Mouse (Mus musculus): ENCODE results near the gene Zpr1. TPM values are rescaled to one million over a fixed set of nuclear protein-coding genes. Genes with fewer than 3 reads are reported as not detected.
A peak's percentile ranks its signal among the peaks of the same experiment; 100 is the strongest.

Gene Zpr1
- polyA plus RNA-seq, 1 experiment: 19.4 TPM

- Histone ChIP-seq H3K27ac (ENCODE audit: insufficient read depth, low read length) (no peak overlapping the region), H3K4me1 (ENCODE audit: control insufficient read depth, insufficient read depth, insufficient read length) (no peaks in the 10 kb centered on the region), H3K4me3 (ENCODE audit: extremely low read depth, insufficient read depth, insufficient read length) (no peak overlapping the region), H3K36me3 (ENCODE audit: control insufficient read depth, insufficient read depth, low read length) (no peaks in the 10 kb centered on the region), H3K27me3 (ENCODE audit: control insufficient read depth, insufficient read depth, low read length) (peaks cover 3% of the 10 kb centered on the region; the same call in 1 of the 2 replicates)
- WGBS: 80% methylated on average over 25 of the region's 25 CpGs
- DNase-seq (ENCODE audit: low read depth in 1 of 2, low spot score in 2 of 2): no peak
- TF ChIP-seq POLR2A (IDR thresholded peaks at IDR 0.05; ENCODE audit: low read depth, low read length): no peak
- no peak for TF ChIP-seq CTCF (IDR thresholded peaks at IDR 0.05; ENCODE audit: extremely low read depth, insufficient read depth, insufficient read length, insufficient replicate concordance)
Measured at GRCm38 (mm10) chr9:46327706-46328571, 55.1 kb downstream of the Zpr1 start.

DNA sequence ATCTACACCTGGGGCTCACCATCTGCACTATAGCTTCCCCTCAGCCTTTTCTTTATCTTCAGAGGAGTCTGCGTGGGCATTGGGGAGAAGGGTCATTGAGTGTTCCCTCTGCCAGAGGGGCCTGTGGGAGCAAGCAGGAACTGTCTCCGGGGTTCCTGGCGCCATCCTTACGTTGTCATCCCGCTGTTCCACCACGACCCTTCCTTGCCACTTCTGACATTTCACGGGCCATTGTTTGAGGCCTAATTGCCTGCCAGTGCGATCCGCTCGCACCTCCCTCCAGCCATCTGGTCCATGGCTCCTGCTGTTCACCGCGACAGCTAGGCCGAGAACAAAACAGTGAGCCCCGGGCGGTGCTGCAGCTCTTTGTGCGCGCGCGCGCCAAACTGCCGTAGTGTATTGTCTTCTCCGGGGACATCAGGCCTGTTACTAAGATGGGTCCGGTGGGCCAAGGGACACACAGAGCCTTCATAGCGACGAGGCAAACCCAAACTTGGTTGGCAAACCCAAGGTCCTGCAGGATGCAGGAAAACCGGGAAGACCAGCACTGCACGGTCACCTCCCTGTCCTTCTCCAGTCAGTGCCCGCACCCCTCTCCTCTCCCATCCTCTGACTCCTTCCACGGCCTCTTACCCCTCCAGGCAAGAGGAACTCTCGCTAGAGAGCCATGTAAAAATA is 55.8 kb downstream of the Zpr1 start:
- DNase-seq (ENCODE audit: low read depth in 1 of 2, low spot score in 2 of 2): no peak
- Histone ChIP-seq H3K36me3 (ENCODE audit: control insufficient read depth, insufficient read depth, low read length) (no peaks in the 10 kb centered on the region), H3K27ac (ENCODE audit: insufficient read depth, low read length) (no peak overlapping the region), H3K4me1 (ENCODE audit: control insufficient read depth, insufficient read depth, insufficient read length) (no peaks in the 10 kb centered on the region), H3K4me3 (ENCODE audit: extremely low read depth, insufficient read depth, insufficient read length) (peak overlapping the region; percentile 6; the same call in 1 of the 2 replicates), H3K27me3 (ENCODE audit: control insufficient read depth, insufficient read depth, low read length) (peaks cover 3% of the 10 kb centered on the region; the same call in 1 of the 2 replicates)
- 20% methylated on average over 30 of the region's 30 CpGs for WGBS
- TF ChIP-seq POLR2A (IDR thresholded peaks at IDR 0.05; ENCODE audit: low read depth, low read length): no peak
- no peak for TF ChIP-seq CTCF (IDR thresholded peaks at IDR 0.05; ENCODE audit: extremely low read depth, insufficient read depth, insufficient read length, insufficient replicate concordance)

- WGBS: 10% methylated on average over 19 of the region's 19 CpGs
- H3K27me3 ChIP-seq (ENCODE audit: control insufficient read depth, insufficient read depth, low read length): peaks cover 3% of the 10 kb centered on the region; the same call in 1 of the 2 replicates
- peak overlapping the region; percentile 6; the same call in 1 of the 2 replicates for H3K4me3 ChIP-seq (ENCODE audit: extremely low read depth, insufficient read depth, insufficient read length)
- H3K36me3 ChIP-seq (ENCODE audit: control insufficient read depth, insufficient read depth, low read length): no peaks in the 10 kb centered on the region
- H3K27ac ChIP-seq (ENCODE audit: insufficient read depth, low read length): no peak overlapping the region
- TF ChIP-seq CTCF (IDR thresholded peaks at IDR 0.05; ENCODE audit: extremely low read depth, insufficient read depth, insufficient read length, insufficient replicate concordance): no peak
- no peak for TF ChIP-seq POLR2A (IDR thresholded peaks at IDR 0.05; ENCODE audit: low read depth, low read length)
- DNase-seq (ENCODE audit: low read depth in 1 of 2, low spot score in 2 of 2): no peak
- H3K4me1 ChIP-seq (ENCODE audit: control insufficient read depth, insufficient read depth, insufficient read length): no peaks in the 10 kb centered on the region
Measured at GRCm38 (mm10) chr9:46329250-46329648, 56.4 kb downstream of the Zpr1 start.

GRCm38 (mm10) chr9:46329801-46330585 is 57.1 kb downstream of the Zpr1 start:
- no peak for DNase-seq (ENCODE audit: low read depth in 1 of 2, low spot score in 2 of 2)
- TF ChIP-seq POLR2A (IDR thresholded peaks at IDR 0.05; ENCODE audit: low read depth, low read length) (no peak), CTCF (IDR thresholded peaks at IDR 0.05; ENCODE audit: extremely low read depth, insufficient read depth, insufficient read length, insufficient replicate concordance) (no peak)
- 49% methylated on average over 24 of the region's 24 CpGs for WGBS

DNA sequence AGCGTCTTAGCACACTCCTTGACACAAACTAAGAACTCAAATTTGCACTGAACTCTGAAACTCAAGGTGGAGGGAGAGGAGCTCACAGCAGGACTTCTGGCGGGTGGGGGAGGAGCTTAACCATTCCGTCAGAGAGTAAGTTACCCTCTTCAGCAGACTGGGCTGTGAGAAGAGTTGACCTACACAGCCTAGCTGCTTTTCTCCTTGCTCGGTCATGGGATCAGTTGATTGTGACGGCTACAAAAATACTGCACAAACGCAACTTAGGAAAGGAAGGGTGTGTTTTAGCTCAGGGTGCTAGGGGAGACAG is 57.7 kb downstream of the Zpr1 start:
- H3K27me3 ChIP-seq (ENCODE audit: control insufficient read depth, insufficient read depth, low read length): peaks cover 3% of the 10 kb centered on the region; the same call in 1 of the 2 replicates
- H3K36me3 ChIP-seq (ENCODE audit: control insufficient read depth, insufficient read depth, low read length): no peaks in the 10 kb centered on the region
- no peak for TF ChIP-seq CTCF (IDR thresholded peaks at IDR 0.05; ENCODE audit: extremely low read depth, insufficient read depth, insufficient read length, insufficient replicate concordance)
- no peak for TF ChIP-seq POLR2A (IDR thresholded peaks at IDR 0.05; ENCODE audit: low read depth, low read length)
- WGBS: 60% methylated on average over 6 of the region's 6 CpGs
- H3K4me3 ChIP-seq (ENCODE audit: extremely low read depth, insufficient read depth, insufficient read length): no peak overlapping the region
- H3K4me1 ChIP-seq (ENCODE audit: control insufficient read depth, insufficient read depth, insufficient read length): no peaks in the 10 kb centered on the region
- no peak overlapping the region for H3K27ac ChIP-seq (ENCODE audit: insufficient read depth, low read length)
- no peak for DNase-seq (ENCODE audit: low read depth in 1 of 2, low spot score in 2 of 2)

More at GRCm38 (mm10) chr9:46329801-46330585, 57.1 kb downstream of the Zpr1 start:
- no peak overlapping the region for H3K27ac ChIP-seq (ENCODE audit: insufficient read depth, low read length)
- H3K4me3 ChIP-seq (ENCODE audit: extremely low read depth, insufficient read depth, insufficient read length): no peak overlapping the region
- no peaks in the 10 kb centered on the region for H3K4me1 ChIP-seq (ENCODE audit: control insufficient read depth, insufficient read depth, insufficient read length)
- no peaks in the 10 kb centered on the region for H3K36me3 ChIP-seq (ENCODE audit: control insufficient read depth, insufficient read depth, low read length)
- H3K27me3 ChIP-seq (ENCODE audit: control insufficient read depth, insufficient read depth, low read length): peaks cover 3% of the 10 kb centered on the region; the same call in 1 of the 2 replicates

DNA sequence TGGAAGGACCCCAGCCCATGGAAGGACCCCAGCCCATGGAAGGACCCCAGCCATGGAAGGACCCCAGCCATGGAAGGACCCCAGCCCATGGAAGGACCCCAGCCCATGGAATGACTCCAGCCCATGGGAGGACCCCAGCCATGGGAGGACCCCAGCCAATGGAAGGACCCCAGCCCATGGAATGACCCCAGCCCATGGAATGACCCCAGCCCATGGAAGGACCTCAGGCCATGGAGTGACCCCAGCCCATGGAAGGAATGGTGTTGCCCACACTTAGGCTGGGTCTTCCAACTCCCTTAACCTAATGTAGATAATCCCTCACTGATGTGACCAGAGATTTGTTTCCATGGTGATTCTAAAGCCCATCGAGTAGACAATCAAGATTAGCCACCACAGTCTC is 58.4 kb downstream of the Zpr1 start:
- peaks cover 3% of the 10 kb centered on the region; the same call in 1 of the 2 replicates for H3K27me3 ChIP-seq (ENCODE audit: control insufficient read depth, insufficient read depth, low read length)
- TF ChIP-seq POLR2A (IDR thresholded peaks at IDR 0.05; ENCODE audit: low read depth, low read length): no peak
- TF ChIP-seq CTCF (IDR thresholded peaks at IDR 0.05; ENCODE audit: extremely low read depth, insufficient read depth, insufficient read length, insufficient replicate concordance): no peak
- no peaks in the 10 kb centered on the region for H3K36me3 ChIP-seq (ENCODE audit: control insufficient read depth, insufficient read depth, low read length)
- H3K4me1 ChIP-seq (ENCODE audit: control insufficient read depth, insufficient read depth, insufficient read length): no peaks in the 10 kb centered on the region
- 93% methylated on average over 1 of the region's 1 CpGs for WGBS
- no peak overlapping the region for H3K27ac ChIP-seq (ENCODE audit: insufficient read depth, low read length)
- H3K4me3 ChIP-seq (ENCODE audit: extremely low read depth, insufficient read depth, insufficient read length): no peak overlapping the region
- DNase-seq (ENCODE audit: low read depth in 1 of 2, low spot score in 2 of 2): no peak

Other genes with a start within 250 kb of the Zpr1 start
- 0.22 and 0.42 TPM in 2 replicates for gene Apoa1, start 44.5 kb upstream of the Zpr1 start, polyA plus RNA-seq (2012; rRNA removed)
- 0.44 and 0.45 TPM in 2 replicates for gene Apoc3, start 37.4 kb upstream of the Zpr1 start, polyA plus RNA-seq (2012; rRNA removed)
- 0.31 and 0.33 TPM in 2 replicates for gene Apoa4, start 32.4 kb upstream of the Zpr1 start, polyA plus RNA-seq (2012; rRNA removed)
- gene Apoa5, start 4.4 kb upstream of the Zpr1 start, polyA plus RNA-seq (2012; rRNA removed): 0.08 and 0.15 TPM in 2 replicates
- gene Bud13, start 9.9 kb downstream of the Zpr1 start, polyA plus RNA-seq (2012; rRNA removed): 8.0 and 9.0 TPM in 2 replicates
- not detected in 2 replicates for gene 4931429L15Rik, start 46.9 kb downstream of the Zpr1 start, polyA plus RNA-seq (2012; rRNA removed)

Data from spleen, adult 2 months (tissue).